ENCODE assay signal across 10 mouse cellular contexts in genomic region chr2:31635281-31636137, GRCm38 (mm10). TPM values are rescaled to one million over a fixed set of nuclear protein-coding genes. Genes with fewer than 3 reads are reported as not detected.
DNase-seq lines count a peak whose midpoint lies in the region; ATAC-seq lines count a peak whose summit lies in the region.
"Had no signal": no experiment of that assay in that cellular context is flagged by ENCODE, and none has a peak within 500 bp of the region (broad histone marks: within the 10 kb centered on the region; RNA-seq: fewer than 3 reads in every experiment).

No protein-coding gene starts in this region.

- H3K36me3 ChIP-seq in heart, embryonic 16.5 days (ENCODE audit: control insufficient read depth, insufficient read depth): no peaks in the 10 kb centered on the region
- no peaks in the 10 kb centered on the region for H3K36me3 ChIP-seq in hindbrain, embryonic 16.5 days (ENCODE audit: control insufficient read depth, insufficient read depth, low read length)
- H3K36me3 ChIP-seq in neural tube, embryonic 11.5 days (ENCODE audit: control insufficient read depth, insufficient read depth, low read length): no peaks in the 10 kb centered on the region

- ATAC-seq in heart, embryonic 16.5 days (replicated peaks; ENCODE audit: extremely low read depth, insufficient read depth, low FRiP score): no peak
- ATAC-seq in hindbrain, embryonic 16.5 days: no peak
- no peak for ATAC-seq in neural tube, embryonic 11.5 days (ENCODE audit: insufficient read depth, low FRiP score, low TSS enrichment)

- H3K27ac ChIP-seq in heart, embryonic 16.5 days (ENCODE audit: low read length): no peak overlapping the region
- no peak overlapping the region for H3K27ac ChIP-seq in hindbrain, embryonic 16.5 days (ENCODE audit: low read depth, low read length)
- peak overlapping the region; percentile 42; the same call in 1 of the 2 replicates for H3K27ac ChIP-seq in neural tube, embryonic 11.5 days (ENCODE audit: low read depth, low read length)

- intact Hi-C loops in heart, postnatal 36 days (cut with DNase I): no loop called here

- H3K4me1 ChIP-seq in heart, embryonic 16.5 days (ENCODE audit: control insufficient read depth, insufficient read depth, low read length): peaks cover 9% of the 10 kb centered on the region
- peaks cover 32% of the 10 kb centered on the region for H3K4me1 ChIP-seq in hindbrain, embryonic 16.5 days (ENCODE audit: control insufficient read depth, insufficient read depth, low read depth, low read length)
- H3K4me1 ChIP-seq in neural tube, embryonic 11.5 days (ENCODE audit: control insufficient read depth, insufficient read depth, low read length): peaks cover 32% of the 10 kb centered on the region

- H3K9ac ChIP-seq in heart, embryonic 16.5 days (ENCODE audit: low read length): no peak overlapping the region
- H3K9ac ChIP-seq in hindbrain, embryonic 16.5 days (ENCODE audit: low read depth, low read length): no peak overlapping the region
- peak overlapping the region; percentile 39 for H3K9ac ChIP-seq in neural tube, embryonic 11.5 days (ENCODE audit: low read length)

- H3K9me3 ChIP-seq in heart, embryonic 16.5 days (replicated peaks; ENCODE audit: control insufficient read depth, low read length): no peaks in the 10 kb centered on the region
- H3K9me3 ChIP-seq in hindbrain, embryonic 16.5 days (ENCODE audit: control insufficient read depth, low read length): no peaks in the 10 kb centered on the region
- H3K9me3 ChIP-seq in neural tube, embryonic 11.5 days (ENCODE audit: control insufficient read depth, low read length): no peaks in the 10 kb centered on the region
- H3K9me3 ChIP-seq: megakaryocyte, embryonic 14.5 days had no signal

- peak overlapping the region; percentile 2 for H3K4me3 ChIP-seq in heart, embryonic 16.5 days (ENCODE audit: low read length)
- peak overlapping the region; percentile 25 for H3K4me3 ChIP-seq in hindbrain, embryonic 16.5 days (ENCODE audit: low read length)
- H3K4me3 ChIP-seq in neural tube, embryonic 11.5 days (ENCODE audit: low read depth, low read length): peak overlapping the region; percentile 15
- H3K4me3 ChIP-seq: megakaryocyte, embryonic 14.5 days had no signal

- H3K4me2 ChIP-seq in heart, embryonic 16.5 days (ENCODE audit: low read depth, low read length): peak overlapping the region; percentile 33; the same call in 1 of the 2 replicates
- peak overlapping the region; percentile 49 for H3K4me2 ChIP-seq in hindbrain, embryonic 16.5 days (ENCODE audit: low read length)
- H3K4me2 ChIP-seq in neural tube, embryonic 11.5 days (ENCODE audit: low read depth): peak overlapping the region; percentile 53

- DNase-seq in heart, postnatal 36 days: no peak
- peak; percentile 42 for DNase-seq in embryo, embryonic 10.5 days (ENCODE audit: low spot score)
- DNase-seq in neural tube, embryonic 11.5 days (ENCODE audit: low spot score): peak; percentile 49
- DNase-seq in gastrocnemius, postnatal 25 days: no peak
- no peak for DNase-seq in natural killer cell, adult 2 months (ENCODE audit: low spot score in 2 of 2)
- no peak for DNase-seq in urinary bladder, postnatal 4 days (ENCODE audit: low spot score in 2 of 2)

- 2% methylated on average over 52 of the region's 52 CpGs for WGBS in heart, embryonic 16.5 days
- under 1% methylated on average over 49 of the region's 52 CpGs for WGBS in hindbrain, embryonic 16.5 days
- under 1% methylated on average over 52 of the region's 52 CpGs for WGBS in neural tube, embryonic 11.5 days

- H3K27me3 ChIP-seq in heart, embryonic 16.5 days (ENCODE audit: control insufficient read depth, insufficient read depth, low read length): peaks cover 96% of the 10 kb centered on the region
- peaks cover 78% of the 10 kb centered on the region for H3K27me3 ChIP-seq in hindbrain, embryonic 16.5 days (replicated peaks; ENCODE audit: control insufficient read depth, insufficient read depth, low read length)
- H3K27me3 ChIP-seq in neural tube, embryonic 11.5 days (ENCODE audit: control insufficient read depth, insufficient read depth, low read length): peaks cover 93% of the 10 kb centered on the region

RNA-seq across cellular contexts. Expression of gene Prdm12, which starts 4.3 kb away (rescaled TPM):
- polyA plus RNA-seq in heart, embryonic 16.5 days (2015; fragmentation: Nextera tagmentation; extraction: Ambion mirVana): not detected in 2 replicates
- total RNA-seq in heart, postnatal 36 days (2021): not detected
- 0.20 and 0.34 TPM in 2 replicates for polyA plus RNA-seq in hindbrain, embryonic 16.5 days (2015; fragmentation: Nextera tagmentation; extraction: Ambion mirVana)
- polyA plus RNA-seq in neural tube, embryonic 11.5 days (2014; fragmentation: Nextera tagmentation; extraction: Ambion mirVana): 16.4 and 23.0 TPM in 2 replicates
- not detected for total RNA-seq in gastrocnemius, postnatal 25 days (2021)
- polyA plus RNA-seq: testis, adult 2 months had no signal

RNA-seq across cellular contexts. Expression of gene Exosc2, which starts 35.0 kb away (rescaled TPM):
- polyA plus RNA-seq in heart, embryonic 16.5 days (2015; fragmentation: Nextera tagmentation; extraction: Ambion mirVana): 37.3 and 42.0 TPM in 2 replicates
- total RNA-seq in heart, postnatal 36 days (2021): 10 to 100 TPM in 1 of 2 experiments, 1 to 10 TPM in 1; 9.4 to 10.7 TPM
- polyA plus RNA-seq in hindbrain, embryonic 16.5 days (2015; fragmentation: Nextera tagmentation; extraction: Ambion mirVana): 38.2 and 38.9 TPM in 2 replicates
- polyA plus RNA-seq in neural tube, embryonic 11.5 days (2014; fragmentation: Nextera tagmentation; extraction: Ambion mirVana): 54.7 and 64.5 TPM in 2 replicates
- total RNA-seq in gastrocnemius, postnatal 25 days (2021): 1 to 10 TPM; 6.3 to 7.2 TPM

RNA-seq across cellular contexts. Expression of gene Abl1, which starts 52.7 kb away (rescaled TPM):
- polyA plus RNA-seq in heart, embryonic 16.5 days (2015; fragmentation: Nextera tagmentation; extraction: Ambion mirVana): 24.0 and 29.8 TPM in 2 replicates
- total RNA-seq in heart, postnatal 36 days (2021): 10 to 100 TPM; 31.8 to 32.8 TPM
- polyA plus RNA-seq in hindbrain, embryonic 16.5 days (2015; fragmentation: Nextera tagmentation; extraction: Ambion mirVana): 13.2 and 18.2 TPM in 2 replicates
- 48.4 and 49.0 TPM in 2 replicates for polyA plus RNA-seq in neural tube, embryonic 11.5 days (2014; fragmentation: Nextera tagmentation; extraction: Ambion mirVana)
- total RNA-seq in gastrocnemius, postnatal 25 days (2021): 10 to 100 TPM; 21.9 to 25.2 TPM

Comparison
In these comparisons a context has a peak if more than half of its experiments do, and no peak if none do; other contexts are left out.
1. DNase-seq: peak in embryo, embryonic 10.5 days (single experiment) and neural tube, embryonic 11.5 days (single experiment); none in heart, postnatal 36 days (0 of 2), gastrocnemius, postnatal 25 days (single experiment), natural killer cell, adult 2 months (0 of 2) and urinary bladder, postnatal 4 days (0 of 2).
2. RNA of gene Prdm12, which starts 4.3 kb away (polyA plus RNA-seq): 16.4 to 23.0 TPM in neural tube, embryonic 11.5 days; 0.20 to 0.34 TPM in hindbrain, embryonic 16.5 days and not detected in heart, embryonic 16.5 days; every median in the first group is over 10 times any median in the second.
3. Peak in every context shown above with its lines, with median percentiles within 50 percentile points of each other: H3K4me2 ChIP-seq and H3K4me3 ChIP-seq.